Mouse (Mus musculus) limb, embryonic 10.5 days (tissue): ENCODE data around the gene Wdr82. TPM values are rescaled to one million over a fixed set of nuclear protein-coding genes. Genes with fewer than 3 reads are reported as not detected.

Source experiments
- DNase-seq: peaks from one replicate; pipeline ENCODE4 v3.0.0-alpha.2; 2017; ENCODE audit warnings: low spot score
- H3K27ac ChIP-seq: fragments of 300-500 bp; sonication (generic); 2 replicates; pipeline ENCODE4 v1.5.1; 2016; ENCODE audit warnings: mild to moderate bottlenecking
- H3K27me3 ChIP-seq: fragments of 300-500 bp; sonication (generic); 2 replicates; pipeline ENCODE4 v1.6.1; 2016; ENCODE audit warnings: low read depth, mild to moderate bottlenecking; ENCODE audit not compliant: poor library complexity, severe bottlenecking
- H3K36me3 ChIP-seq: fragments of 300-500 bp; sonication (generic); 2 replicates; pipeline ENCODE4 v1.6.1; 2016; ENCODE audit warnings: mild to moderate bottlenecking, moderate library complexity
- H3K4me1 ChIP-seq: fragments of 300-500 bp; sonication (generic); 2 replicates; pipeline ENCODE4 v1.6.1; 2016
- H3K4me3 ChIP-seq: fragments of 300-500 bp; sonication (generic); 2 replicates; pipeline ENCODE4 v1.5.1; 2016; ENCODE audit warnings: mild to moderate bottlenecking, moderate library complexity
- H3K9me3 ChIP-seq: fragments of 300-500 bp; sonication (generic); replicated peaks from 2 replicates; pipeline ENCODE4 v1.6.1; 2016; ENCODE audit warnings: mild to moderate bottlenecking
- WGBS: fragments of 180-500 bp; shearing (Covaris S2); methylation state at CpG from one replicate; pipeline ENCODE4 v1.1.7; 2016; 5-methylcytosine and 5-hydroxymethylcytosine counted together
- polyA plus RNA-seq: library from polyadenylated mRNA; unstranded; fragments of >200 nt; fragmentation: Nextera tagmentation; extraction: Ambion mirVana; gene quantifications from 2 replicates; pipeline ENCODE4 v1.2.1, GENCODE M21; 2016

Wdr82 gene
- polyA plus RNA-seq, 1 experiment from 2014 or later = 28.8 TPM

DNA sequence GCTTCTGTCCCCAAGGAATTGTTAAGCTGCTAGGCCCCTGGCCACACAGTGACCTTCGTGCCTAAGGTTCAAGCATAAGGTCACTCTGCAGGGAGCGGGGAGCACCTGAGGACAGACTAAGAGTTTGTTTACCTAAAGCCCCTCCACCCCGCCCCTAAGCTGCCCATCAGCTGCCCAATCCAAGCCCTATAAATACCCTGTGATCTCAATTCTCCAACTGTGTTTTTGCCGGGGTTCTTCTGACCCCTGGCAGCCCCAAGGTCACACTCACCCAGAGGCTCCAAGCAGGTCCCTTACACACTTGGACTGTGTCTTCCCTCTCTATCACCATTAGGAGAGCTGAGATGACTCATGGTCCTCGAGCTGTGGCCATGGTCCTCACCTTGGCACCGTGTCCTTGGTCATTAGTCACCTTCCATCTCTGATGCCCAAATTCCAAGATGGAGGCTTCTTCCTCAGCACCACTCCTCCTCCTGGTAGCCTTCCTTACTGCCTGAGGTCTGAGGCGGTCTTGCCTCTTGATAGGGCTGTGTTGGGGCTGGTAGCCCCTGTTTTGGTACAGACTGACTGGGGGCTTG, 35.1 kb downstream of the Wdr82 start:
- WGBS = 82% methylated on average over 7 of the region's 7 CpGs
- H3K4me1 ChIP-seq = peaks cover 36% of the 10 kb centered on the region
- H3K27ac ChIP-seq = no peak overlapping the region
- H3K36me3 ChIP-seq = peaks cover 32% of the 10 kb centered on the region
- DNase-seq = no peak
- no peaks in the 10 kb centered on the region for H3K9me3 ChIP-seq
- no peaks in the 10 kb centered on the region for H3K27me3 ChIP-seq
- no peak overlapping the region for H3K4me3 ChIP-seq

DNA sequence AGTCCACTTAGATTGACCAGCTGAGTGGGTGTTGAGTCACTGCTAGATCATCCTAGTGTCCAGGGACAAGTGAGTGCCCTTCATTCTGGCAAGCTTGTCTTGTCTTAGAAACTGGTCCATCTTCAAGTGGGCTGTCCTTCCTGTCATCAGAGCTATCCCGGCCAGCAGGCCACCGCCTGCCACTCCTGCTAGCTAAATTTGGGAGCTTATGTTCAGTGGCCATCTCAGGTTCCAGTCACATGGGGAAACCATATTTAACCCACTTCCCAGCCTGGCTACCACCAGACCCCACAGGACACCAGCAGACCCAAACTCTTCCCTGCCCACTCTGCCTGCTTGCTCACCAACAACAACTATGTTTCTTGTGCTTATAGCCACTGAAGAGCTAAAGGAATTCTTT, 35.8 kb downstream of the Wdr82 start:
- no peak for DNase-seq
- no peak overlapping the region for H3K4me3 ChIP-seq
- no peaks in the 10 kb centered on the region for H3K9me3 ChIP-seq
- H3K36me3 ChIP-seq = peaks cover 32% of the 10 kb centered on the region
- H3K27me3 ChIP-seq = no peaks in the 10 kb centered on the region
- 89% methylated on average over 2 of the region's 2 CpGs for WGBS
- H3K27ac ChIP-seq = no peak overlapping the region
- H3K4me1 ChIP-seq = peaks cover 43% of the 10 kb centered on the region

DNA sequence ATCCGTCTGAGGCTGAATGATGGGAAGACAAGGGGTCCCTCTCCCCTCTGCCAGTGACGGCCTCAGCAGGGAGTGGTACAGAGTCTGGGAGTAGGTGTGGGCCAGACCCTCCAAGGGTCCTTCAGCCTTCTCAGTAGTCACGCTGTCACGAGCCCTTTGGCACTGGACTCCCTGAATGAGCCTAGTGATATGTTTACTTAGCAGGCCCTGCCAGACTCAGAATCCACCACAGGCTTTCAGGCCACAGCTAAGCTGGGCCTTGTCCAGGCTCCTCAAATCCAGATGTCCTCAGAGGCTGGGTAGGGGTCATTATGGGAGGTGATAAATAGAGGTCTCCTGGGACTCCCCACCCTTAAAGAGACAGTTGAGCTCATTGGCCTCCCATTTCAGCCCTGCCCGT, 37.5 kb downstream of the Wdr82 start:
- H3K4me1 ChIP-seq = peaks cover 41% of the 10 kb centered on the region
- WGBS = 72% methylated on average over 5 of the region's 5 CpGs
- H3K27me3 ChIP-seq = no peaks in the 10 kb centered on the region
- no peaks in the 10 kb centered on the region for H3K9me3 ChIP-seq
- H3K36me3 ChIP-seq = peaks cover 45% of the 10 kb centered on the region
- H3K27ac ChIP-seq = no peak overlapping the region
- H3K4me3 ChIP-seq = no peak overlapping the region
- DNase-seq = no peak

GRCm38 (mm10) chr9:106209954-106210353, 39.2 kb downstream of the Wdr82 start:
- Histone ChIP-seq H3K27me3 (no peaks in the 10 kb centered on the region), H3K36me3 (peaks cover 55% of the 10 kb centered on the region), H3K4me1 (peaks cover 23% of the 10 kb centered on the region), H3K27ac (no peak overlapping the region), H3K4me3 (no peak overlapping the region), H3K9me3 (no peaks in the 10 kb centered on the region)
- WGBS = 94% methylated on average over 4 of the region's 4 CpGs
- DNase-seq = no peak

GRCm38 (mm10) chr9:106210853-106211609, 40.3 kb downstream of the Wdr82 start:
- Histone ChIP-seq H3K36me3 (peaks cover 56% of the 10 kb centered on the region), H3K27me3 (no peaks in the 10 kb centered on the region), H3K9me3 (no peaks in the 10 kb centered on the region), H3K4me3 (peak overlapping the region; percentile 43), H3K4me1 (peaks cover 17% of the 10 kb centered on the region), H3K27ac (peak overlapping the region; percentile 80)
- WGBS = 67% methylated on average over 9 of the region's 9 CpGs
- no peak for DNase-seq

DNA sequence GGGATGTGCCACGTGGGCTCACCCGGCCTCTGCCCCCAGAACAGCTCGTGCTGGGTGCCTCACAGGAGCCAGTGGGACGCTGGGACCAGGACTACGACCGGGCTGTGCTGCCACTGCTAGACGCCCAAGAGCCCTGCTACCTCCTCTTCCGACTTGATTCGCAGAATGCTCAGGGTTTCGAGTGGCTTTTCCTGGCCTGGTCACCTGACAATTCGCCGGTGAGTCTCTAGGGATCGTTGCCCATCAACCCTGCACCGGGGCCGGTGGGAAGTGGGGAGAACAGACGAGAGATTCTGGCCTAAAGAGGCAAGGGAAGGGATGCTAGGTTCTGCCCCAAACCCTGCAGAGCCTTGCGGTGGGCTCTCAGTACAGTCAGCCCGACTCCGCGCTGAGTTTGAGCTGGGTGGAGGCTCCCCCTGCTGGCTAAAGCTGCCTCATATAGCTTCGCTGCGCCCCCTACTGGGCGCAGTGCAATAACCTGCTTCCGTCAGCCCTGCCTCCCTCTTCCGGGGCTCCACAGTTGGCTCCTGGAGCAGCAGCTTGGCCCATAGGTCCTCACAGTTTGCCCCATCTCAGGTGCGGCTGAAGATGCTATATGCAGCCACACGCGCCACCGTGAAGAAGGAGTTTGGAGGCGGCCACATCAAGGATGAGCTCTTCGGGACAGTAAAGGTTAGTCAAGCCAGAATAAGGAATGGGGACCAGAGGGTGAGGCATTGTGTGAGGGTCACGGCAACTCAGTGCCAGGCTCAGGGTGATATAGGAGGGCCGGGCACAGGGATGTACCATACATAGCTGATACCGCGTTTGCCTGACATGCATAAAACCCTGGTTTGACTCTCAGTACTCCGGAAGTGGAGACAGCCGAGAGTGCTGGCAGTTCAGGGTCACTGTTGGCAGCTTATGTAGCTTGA, 41.2 kb downstream of the Wdr82 start:
- H3K27me3 ChIP-seq = no peaks in the 10 kb centered on the region
- peak overlapping the region; percentile 80 for H3K27ac ChIP-seq
- 18% methylated on average over 37 of the region's 37 CpGs for WGBS
- H3K4me3 ChIP-seq = peak overlapping the region; percentile 43
- H3K36me3 ChIP-seq = peaks cover 59% of the 10 kb centered on the region
- peaks cover 16% of the 10 kb centered on the region for H3K4me1 ChIP-seq
- H3K9me3 ChIP-seq = no peaks in the 10 kb centered on the region
- peak; percentile 95 for DNase-seq

GRCm38 (mm10) chr9:106212594-106212981, 41.9 kb downstream of the Wdr82 start:
- H3K9me3 ChIP-seq = no peaks in the 10 kb centered on the region
- H3K27me3 ChIP-seq = no peaks in the 10 kb centered on the region
- WGBS = 85% methylated on average over 12 of the region's 12 CpGs
- H3K4me1 ChIP-seq = peaks cover 16% of the 10 kb centered on the region
- no peak overlapping the region for H3K27ac ChIP-seq
- no peak for DNase-seq
- H3K36me3 ChIP-seq = peaks cover 56% of the 10 kb centered on the region
- no peak overlapping the region for H3K4me3 ChIP-seq

- Histone ChIP-seq H3K36me3 (peaks cover 41% of the 10 kb centered on the region), H3K27ac (no peak overlapping the region), H3K4me1 (peaks cover 16% of the 10 kb centered on the region), H3K4me3 (no peak overlapping the region), H3K27me3 (no peaks in the 10 kb centered on the region), H3K9me3 (no peaks in the 10 kb centered on the region)
- no peak for DNase-seq
- 85% methylated on average over 6 of the region's 6 CpGs for whole genome bisulfite sequencing
Observed at GRCm38 (mm10) chr9:106215341-106216125, 44.8 kb downstream of the Wdr82 start.

- Histone ChIP-seq H3K9me3 (no peaks in the 10 kb centered on the region), H3K27ac (no peak overlapping the region), H3K27me3 (no peaks in the 10 kb centered on the region), H3K36me3 (peaks cover 40% of the 10 kb centered on the region), H3K4me1 (peaks cover 5% of the 10 kb centered on the region), H3K4me3 (no peak overlapping the region)
- DNase-seq = no peak
- WGBS = 86% methylated on average over 7 of the region's 7 CpGs
Observed at GRCm38 (mm10) chr9:106216971-106217370, 46.2 kb downstream of the Wdr82 start.

DNA sequence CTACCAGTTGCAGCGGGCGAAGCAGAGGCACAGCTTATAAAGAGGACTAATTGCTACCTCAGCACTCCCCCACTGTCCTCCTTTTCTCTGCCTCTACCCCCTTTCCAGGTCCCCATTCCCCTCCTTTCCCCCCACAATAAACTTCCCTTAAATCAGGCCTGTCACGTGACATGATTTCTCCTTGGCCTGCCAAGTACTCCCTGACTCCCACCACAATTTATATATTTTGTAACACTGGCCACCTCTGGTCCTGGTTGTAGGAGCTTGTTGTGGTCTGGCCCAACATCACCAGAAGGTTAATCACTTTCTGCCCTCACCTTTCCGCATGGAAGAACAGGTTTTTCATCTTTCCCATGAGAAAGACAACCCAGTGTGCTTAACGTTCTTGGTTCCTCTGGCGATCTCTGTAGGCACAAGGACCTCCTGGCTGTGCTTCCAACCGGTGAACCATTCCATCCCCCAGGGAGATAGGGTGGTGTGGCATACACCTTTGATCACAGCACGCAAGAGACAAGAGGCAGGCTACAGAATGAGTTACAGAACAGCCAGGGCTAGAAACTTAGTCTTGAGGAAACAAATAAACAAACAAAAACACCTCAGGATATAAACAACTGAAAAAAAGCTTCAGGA, 50.3 kb downstream of the Wdr82 start:
- no peak for DNase-seq
- Histone ChIP-seq H3K36me3 (0 out of 2 replicates have a peak, but pooled peaks cover 4% of the 10 kb centered on the region), H3K9me3 (no peaks in the 10 kb centered on the region), H3K4me3 (no peak overlapping the region), H3K4me1 (peaks cover 6% of the 10 kb centered on the region), H3K27me3 (peaks cover 33% of the 10 kb centered on the region), H3K27ac (no peak overlapping the region)
- WGBS = 65% methylated on average over 8 of the region's 8 CpGs

DNA sequence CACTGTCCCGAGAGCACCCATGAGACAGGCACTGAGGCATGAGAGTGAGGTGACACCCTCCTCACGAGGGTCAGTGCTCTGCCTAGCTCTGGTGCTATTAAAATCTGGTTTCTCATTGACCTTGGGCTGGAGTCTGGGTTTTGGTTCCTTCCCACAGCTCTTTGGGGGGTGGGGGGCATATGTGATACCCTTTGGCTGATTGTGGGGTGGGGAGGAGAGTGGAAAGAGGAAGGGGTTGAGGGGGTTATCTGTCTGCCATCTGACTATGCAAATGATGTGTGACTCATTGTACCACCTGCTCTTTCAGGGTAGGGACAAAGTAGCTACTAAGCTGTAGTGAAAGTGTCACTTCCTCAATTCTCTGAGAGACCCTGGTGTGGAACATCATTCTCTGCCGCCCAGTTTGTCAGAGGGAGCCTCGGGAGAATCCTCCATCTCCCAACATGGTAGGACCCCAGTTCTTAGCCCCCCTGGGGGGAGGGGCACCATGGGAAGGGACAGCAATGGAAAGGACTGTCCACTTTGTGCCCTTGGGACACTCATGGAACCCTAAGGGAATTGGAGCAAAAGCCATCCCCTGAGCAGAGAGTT, 51.6 kb downstream of the Wdr82 start, which contains the start of gene Tlr9:
Gene Tlr9, plus strand, starts transcription at position 338 of the 591 bp plus-strand sequence.
- H3K36me3 ChIP-seq = no peaks in the 10 kb centered on the region
- WGBS = 83% methylated on average over 4 of the region's 4 CpGs

GRCm38 (mm10) chr9:106222994-106223393, 52.3 kb downstream of the Wdr82 start:
- no peaks in the 10 kb centered on the region for H3K9me3 ChIP-seq
- peaks cover 44% of the 10 kb centered on the region for H3K27me3 ChIP-seq

More for the DNA sequence above, 51.6 kb downstream of the Wdr82 start, which contains the start of gene Tlr9:
- no peak within 1 kb of the TSS for H3K4me3 ChIP-seq
- H3K27me3 ChIP-seq = peaks cover 44% of the 10 kb centered on the region
- peaks cover 14% of the 10 kb centered on the region for H3K4me1 ChIP-seq
- H3K9me3 ChIP-seq = no peaks in the 10 kb centered on the region
- H3K27ac ChIP-seq = no peak within 1 kb of the TSS
- no peak for DNase-seq

More at GRCm38 (mm10) chr9:106222994-106223393, 52.3 kb downstream of the Wdr82 start:
- 91% methylated on average over 4 of the region's 4 CpGs for WGBS
- H3K36me3 ChIP-seq = no peaks in the 10 kb centered on the region
- peaks cover 14% of the 10 kb centered on the region for H3K4me1 ChIP-seq
- no peak for DNase-seq
- no peak overlapping the region for H3K4me3 ChIP-seq
- no peak overlapping the region for H3K27ac ChIP-seq
